Mouse (Mus musculus): ENCODE data around the gene Smc2. TPM values are rescaled to one million over a fixed set of nuclear protein-coding genes. Genes with fewer than 3 reads are reported as not detected.
A peak's percentile ranks its signal among the peaks of the same experiment; 100 is the strongest.
"Not testable (repeated sequence)": the region's sequence is repeated elsewhere in the genome, so short reads cannot be mapped to it uniquely, and the experiment has no call there.

Smc2 gene
- total RNA-seq (2021) = 1 to 10 TPM; 3.1 to 3.7 TPM

DNA sequence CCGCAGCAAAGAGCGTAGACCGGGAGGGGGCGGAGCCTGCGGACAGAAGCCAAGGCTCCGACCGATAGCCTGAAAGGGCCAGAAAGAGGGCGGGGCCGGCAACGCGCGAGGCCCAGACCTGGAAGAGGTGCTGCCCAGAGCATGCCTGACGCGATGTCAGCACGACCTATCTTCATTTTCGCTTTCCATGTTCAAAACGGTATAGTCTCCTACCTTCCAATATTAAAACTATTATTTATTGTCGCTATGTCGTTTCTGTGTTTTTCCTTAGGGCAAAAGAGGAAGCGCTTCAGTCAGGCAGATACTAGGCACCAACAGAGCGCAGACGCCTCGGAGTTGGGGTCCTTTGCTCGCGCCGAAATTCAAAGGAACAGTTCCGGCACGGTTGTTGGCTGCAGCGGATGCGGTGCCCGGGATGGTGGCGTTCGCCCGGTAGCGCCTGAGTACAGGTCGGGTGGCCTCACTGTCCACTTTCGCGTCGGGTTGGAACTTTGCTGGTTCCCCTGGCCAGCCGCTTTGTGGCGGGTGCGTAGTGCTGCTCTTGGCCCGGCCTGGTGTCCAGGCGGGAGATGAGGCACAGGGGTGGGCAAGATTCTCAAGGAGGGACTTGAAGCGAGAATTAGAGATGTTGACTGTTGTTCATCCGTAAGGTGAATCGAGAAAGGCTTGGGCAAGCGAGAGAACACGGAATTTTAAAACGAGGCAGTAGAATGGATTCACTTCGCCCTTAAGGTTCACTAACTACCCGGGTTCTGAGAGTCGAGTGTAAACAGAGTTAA, at the start of gene Smc2:
Smc2 (plus strand) TSS at position 358 of the 779 bp plus-strand sequence.
- peak; percentile 94 to 95 for DNase-seq
- intact Hi-C loops (cut with DNase I) = loop anchor here (10.0 kb wide), 1 partner anchor 576 kb away; the partner anchor contains the start of gene Nipsnap3b

DNA sequence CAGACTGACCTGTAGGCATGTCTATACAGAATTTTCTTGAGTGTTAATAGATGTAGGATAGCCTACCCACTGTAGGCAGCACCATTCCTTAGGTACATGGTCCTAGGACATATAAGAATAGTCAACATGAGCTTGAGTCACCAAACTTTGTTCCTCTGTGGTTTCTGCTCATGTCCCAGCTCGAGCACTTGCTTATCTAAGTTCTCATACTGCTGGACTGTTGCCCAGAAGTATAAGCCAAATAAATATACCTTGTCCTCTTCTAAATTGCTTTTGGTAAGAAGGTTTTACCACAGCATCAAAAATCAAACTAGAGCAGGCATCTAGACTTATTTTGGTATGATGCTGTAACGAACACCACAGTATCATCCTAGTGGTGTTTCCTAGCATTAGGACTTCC, 27.5 kb upstream of the Smc2 start:
- no peak for DNase-seq
- intact Hi-C loops (cut with DNase I) = no loop called here

DNA sequence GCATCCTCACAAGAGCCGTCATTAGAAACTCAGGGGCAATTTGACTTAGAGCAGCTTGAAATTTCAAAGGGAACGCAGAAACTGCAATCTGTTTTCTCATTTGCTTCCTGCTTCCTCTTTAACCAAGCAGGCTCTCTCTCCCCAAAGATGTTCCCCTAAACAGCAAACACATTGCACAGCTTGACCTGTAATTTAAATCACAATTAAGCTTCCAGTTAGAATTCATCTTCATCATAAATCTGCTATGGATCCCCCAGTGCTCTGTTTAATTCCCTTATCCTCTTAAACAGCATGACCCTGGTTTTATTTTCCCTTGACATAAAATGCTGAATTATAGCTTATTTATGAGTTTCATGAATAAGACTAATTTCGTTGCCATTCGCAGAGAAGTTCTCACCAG, 15.4 kb upstream of the Smc2 start:
- intact Hi-C loops (cut with DNase I) = no loop called here
- no peak for DNase-seq

DNA sequence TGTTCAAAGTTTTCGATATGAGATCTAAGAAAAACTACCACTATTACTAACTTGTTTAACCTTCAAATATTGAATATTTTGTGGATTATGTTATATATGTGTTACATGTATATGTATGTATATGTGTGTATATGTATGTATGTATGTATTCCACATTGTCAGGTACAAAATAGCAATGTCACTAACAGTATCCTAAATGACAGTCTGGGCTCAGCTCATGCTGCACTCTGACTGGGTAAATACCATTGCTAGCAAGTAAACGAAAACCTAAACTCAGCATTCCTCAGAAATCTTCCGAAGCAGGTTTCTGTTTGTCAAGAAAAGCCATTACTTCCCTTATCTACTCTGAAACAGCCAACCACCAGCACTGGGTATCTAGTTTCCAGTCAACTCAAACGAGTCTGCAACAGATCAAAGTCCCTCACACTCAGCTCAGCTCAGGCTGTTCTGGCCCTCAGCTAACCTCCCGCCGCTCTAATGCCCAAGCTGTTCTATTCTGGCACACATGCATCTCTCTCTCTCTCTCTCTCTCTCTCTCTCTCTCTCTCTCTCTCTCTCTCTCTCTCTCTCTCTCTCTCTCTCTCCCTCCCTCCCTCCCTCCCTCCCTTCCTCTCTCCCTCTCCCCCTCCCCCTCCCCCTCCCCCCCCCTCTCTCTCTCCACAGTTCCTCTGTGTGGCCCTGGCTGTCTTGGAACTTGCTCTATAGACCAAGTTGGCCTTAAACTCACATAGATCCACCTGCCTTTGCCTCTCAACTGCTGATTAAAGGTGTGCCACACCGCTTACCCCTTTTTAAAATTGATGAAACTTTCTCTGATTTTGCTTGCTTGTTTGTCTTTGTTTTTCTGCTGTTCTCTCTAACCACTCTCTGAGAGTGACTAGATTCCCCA, 9.5 kb upstream of the Smc2 start:
- intact Hi-C loops (cut with DNase I) = loop anchor here (10.0 kb wide), 1 partner anchor 585 kb away; the partner anchor contains the start of gene Nipsnap3b
- DNase-seq = no peak

- intact Hi-C loops (cut with DNase I) = loop anchor here (10.0 kb wide), 1 partner anchor 579 kb away; the partner anchor contains the start of gene Nipsnap3b
- DNase-seq = not testable (repeated sequence)
Observed at GRCm38 (mm10) chr4:52435551-52435950, 3.5 kb upstream of the Smc2 start.

DNA sequence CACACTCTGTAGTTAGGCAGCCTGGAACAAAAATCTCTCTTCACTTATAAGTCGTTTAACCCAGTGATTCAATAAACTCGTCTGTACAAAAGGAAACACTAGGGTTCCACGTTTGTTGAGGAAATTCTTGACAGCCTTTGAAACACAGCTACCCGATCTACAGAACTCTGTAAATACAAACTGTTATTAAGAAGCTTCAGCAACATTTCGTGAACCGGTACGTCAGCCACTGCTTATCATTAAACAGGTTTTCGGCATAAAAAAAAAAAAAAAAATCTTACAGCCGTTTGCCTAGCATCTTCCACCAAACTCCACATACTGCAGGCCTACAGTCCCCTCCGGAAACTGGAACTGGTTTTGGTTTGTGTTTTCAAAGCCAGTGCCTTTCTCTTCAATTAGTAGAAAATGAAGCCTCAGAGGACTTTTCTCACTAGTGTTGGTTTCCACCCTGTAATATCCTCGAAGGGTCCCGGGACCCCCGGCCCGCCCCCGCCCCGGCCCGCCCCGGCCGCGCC, 615 bp upstream of the Smc2 start:
- intact Hi-C loops (cut with DNase I) = loop anchor here (10.0 kb wide), 1 partner anchor 576 kb away; the partner anchor contains the start of gene Nipsnap3b
- no peak for DNase-seq

GRCm38 (mm10) chr4:52459726-52460125, 20.7 kb downstream of the Smc2 start:
- intact Hi-C loops (cut with DNase I) = no loop called here
- no peak for DNase-seq

GRCm38 (mm10) chr4:52461321-52461720, 22.3 kb downstream of the Smc2 start:
- DNase-seq = no peak
- intact Hi-C loops (cut with DNase I) = no loop called here

DNA sequence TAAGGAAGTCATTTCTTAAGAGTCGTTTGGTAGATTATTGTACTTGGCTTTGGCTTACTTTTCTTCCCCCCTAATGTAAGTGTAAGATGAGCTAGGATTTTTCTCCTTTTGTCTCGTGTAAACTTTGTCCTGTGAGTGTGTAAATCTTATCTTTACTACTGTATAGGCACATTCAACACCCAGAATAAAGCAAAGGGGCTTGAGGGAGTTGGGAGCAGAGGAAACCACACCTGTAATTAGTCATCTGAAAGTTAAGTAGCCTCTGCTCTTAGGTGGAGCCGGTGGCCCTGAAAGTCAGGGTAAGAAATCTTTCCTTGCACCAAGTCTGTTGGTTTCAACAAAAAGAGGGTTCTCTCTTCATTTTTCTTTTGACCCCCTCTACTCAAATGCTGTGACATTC, 34.4 kb downstream of the Smc2 start:
- DNase-seq = no peak
- intact Hi-C loops (cut with DNase I) = no loop called here

DNA sequence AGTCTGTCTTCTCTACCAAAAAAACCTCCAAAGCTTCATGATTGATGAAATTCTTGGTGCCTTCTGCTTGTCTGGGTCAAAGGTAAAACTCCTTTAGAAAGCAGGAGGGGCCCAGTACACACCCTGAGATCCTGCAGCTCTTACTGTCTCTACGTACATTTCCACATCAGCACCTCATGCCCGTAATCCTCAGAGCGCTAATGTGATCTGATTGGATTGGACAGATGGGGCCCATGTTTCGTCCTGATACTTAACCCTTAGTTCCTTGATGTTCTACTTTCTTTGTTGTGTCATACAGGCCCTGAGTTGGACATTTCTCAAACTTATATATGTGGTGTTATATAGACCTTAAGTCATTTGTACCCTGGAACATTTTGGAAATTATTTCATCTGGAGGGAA, 48.4 kb downstream of the Smc2 start:
- DNase-seq = no peak
- intact Hi-C loops (cut with DNase I) = no loop called here

DNA sequence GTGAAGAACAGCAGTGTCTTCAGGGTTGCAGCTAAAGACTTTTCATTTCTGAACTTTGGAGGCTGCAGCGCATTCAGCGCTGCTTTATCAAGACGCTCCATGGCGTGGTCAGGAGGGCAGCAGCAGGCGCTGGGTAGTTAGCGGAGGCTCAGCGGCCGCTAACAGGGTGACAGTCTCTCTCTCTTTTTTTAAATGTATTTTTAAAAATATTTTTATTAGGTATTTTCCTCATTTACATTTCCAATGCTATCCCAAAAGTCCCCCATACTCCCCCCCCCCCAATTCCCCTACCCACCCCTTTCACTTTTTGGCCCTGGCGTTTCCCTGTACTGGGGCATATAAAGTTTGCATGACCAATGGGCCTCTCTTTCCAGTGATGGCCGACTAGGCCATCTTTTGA, 58.1 kb downstream of the Smc2 start, which contains the start of gene Vma21-ps:
Vma21-ps (minus strand) TSS at position 101 of the 400 bp plus-strand sequence.
- DNase-seq; intact Hi-C loops (cut with DNase I): not testable (repeated sequence)

- intact Hi-C loops (cut with DNase I) = no loop called here
- DNase-seq = no peak
Observed at GRCm38 (mm10) chr4:52517580-52517979, 78.5 kb downstream of the Smc2 start.

GRCm38 (mm10) chr4:52519301-52519700, 80.3 kb downstream of the Smc2 start:
- DNase-seq = no peak

GRCm38 (mm10) chr4:52526464-52526863, 87.4 kb downstream of the Smc2 start:
- intact Hi-C loops (cut with DNase I) = no loop called here
- no peak for DNase-seq

More at GRCm38 (mm10) chr4:52519301-52519700, 80.3 kb downstream of the Smc2 start:
- intact Hi-C loops (cut with DNase I) = no loop called here

DNA sequence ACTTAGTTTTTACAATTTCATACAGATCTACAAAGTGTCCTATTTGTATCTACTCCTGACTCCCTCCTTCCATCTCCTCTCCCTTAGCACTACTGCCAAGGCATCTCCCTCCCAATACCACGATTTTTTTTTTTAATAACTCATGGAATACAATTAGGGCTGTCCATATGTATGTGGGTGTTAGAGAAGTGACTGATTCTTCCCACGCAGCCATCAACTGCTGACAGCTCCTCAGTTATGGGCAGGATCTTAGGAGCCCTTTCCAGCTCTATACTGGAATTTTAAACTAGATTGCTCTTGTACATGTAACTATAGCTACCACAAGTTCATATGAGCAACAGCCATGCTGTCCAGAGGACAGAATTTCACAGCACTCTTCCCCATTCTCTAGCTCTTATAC, 91.6 kb downstream of the Smc2 start:
- no peak for DNase-seq
- intact Hi-C loops (cut with DNase I) = no loop called here

Other genes with a start within 250 kb of the Smc2 start
- not detected for gene Vma21-ps, start 58.0 kb downstream of the Smc2 start, total RNA-seq (2021)
- gene Toporsl, start 157.0 kb downstream of the Smc2 start, total RNA-seq (2021) = not detected

Measured in heart, postnatal 36 days (tissue).